Mouse (Mus musculus) layer of hippocampus, adult 2 months (tissue): ENCODE data around the gene Tmem184b. TPM values are rescaled to one million over a fixed set of nuclear protein-coding genes. Genes with fewer than 3 reads are reported as not detected.

Source experiments
- DNase-seq, 2 experiments: peaks; one replicate each; pipeline ENCODE4 v3.0.0; 2022; ENCODE audit warnings: low spot score in 2 of 2
- H3K27ac ChIP-seq: fragments of 200-600 bp; 2 replicates; pipeline ENCODE4 v1.8.1; 2022
- H3K4me3 ChIP-seq: fragments of 200-600 bp; 2 replicates; pipeline ENCODE4 v1.8.1; 2022; ENCODE audit warnings: mild to moderate bottlenecking
- CTCF ChIP-seq: fragments of 200-600 bp; conservative IDR thresholded peaks from 2 replicates; pipeline ENCODE4 v1.8.1; 2022; ENCODE audit warnings: antibody characterized with exemption, mild to moderate bottlenecking, moderate library complexity
- total RNA-seq, 2 experiments: library from RNA; stranded (reverse); gene quantifications; 2 replicates each; pipeline ENCODE4 v1.2.3; 2021

The Tmem184b gene
- total RNA-seq, 2 experiments from 2014 or later: 53.6 to 56.0 TPM

GRCm38 (mm10) chr15:79402176-79402575, 1.2 kb downstream of the Tmem184b start:
- peak overlapping the region; percentile 96; the same call in 1 of the 2 replicates for H3K27ac ChIP-seq
- TF ChIP-seq CTCF: no peak
- DNase-seq: no peak

GRCm38 (mm10) chr15:79400975-79401365, 2.4 kb downstream of the Tmem184b start:
- no peak overlapping the region; the same call in 1 of the 2 replicates for H3K4me3 ChIP-seq
- H3K27ac ChIP-seq: peak overlapping the region; percentile 78

More at GRCm38 (mm10) chr15:79402176-79402575, 1.2 kb downstream of the Tmem184b start:
- H3K4me3 ChIP-seq: peak overlapping the region; percentile 69

GRCm38 (mm10) chr15:79400134-79400974, 3.0 kb downstream of the Tmem184b start:
- peak overlapping the region; percentile 78 for H3K27ac ChIP-seq
- no peak for TF ChIP-seq CTCF

More at GRCm38 (mm10) chr15:79400975-79401365, 2.4 kb downstream of the Tmem184b start:
- TF ChIP-seq CTCF: no peak
- DNase-seq: no peak

GRCm38 (mm10) chr15:79399231-79400052, 3.9 kb downstream of the Tmem184b start:
- TF ChIP-seq CTCF: no peak
- H3K27ac ChIP-seq: peak overlapping the region; percentile 78
- DNase-seq: no peak
- H3K4me3 ChIP-seq: no peak overlapping the region

More at GRCm38 (mm10) chr15:79400134-79400974, 3.0 kb downstream of the Tmem184b start:
- H3K4me3 ChIP-seq: no peak overlapping the region; the same call in 1 of the 2 replicates
- DNase-seq: no peak

GRCm38 (mm10) chr15:79396736-79397135, 6.6 kb downstream of the Tmem184b start:
- Histone ChIP-seq H3K27ac (peak overlapping the region; percentile 62; the same call in 1 of the 2 replicates), H3K4me3 (peak overlapping the region; percentile 33)
- no peak for DNase-seq
- peak; percentile 70 for TF ChIP-seq CTCF

GRCm38 (mm10) chr15:79395281-79395680, 8.1 kb downstream of the Tmem184b start:
- TF ChIP-seq CTCF: no peak
- DNase-seq: no peak
- H3K27ac ChIP-seq: no peak overlapping the region
- peak overlapping the region; percentile 33; the same call in 1 of the 2 replicates for H3K4me3 ChIP-seq

GRCm38 (mm10) chr15:79394842-79395241, 8.5 kb downstream of the Tmem184b start:
- DNase-seq: no peak
- Histone ChIP-seq H3K4me3 (no peak overlapping the region), H3K27ac (no peak overlapping the region)
- TF ChIP-seq CTCF: no peak

- no peak for TF ChIP-seq CTCF
- peak overlapping the region; percentile 28; the same call in 1 of the 2 replicates for H3K27ac ChIP-seq
- no peak for DNase-seq
- no peak overlapping the region for H3K4me3 ChIP-seq
These were observed 10.3 kb downstream of the Tmem184b start for GRCm38 (mm10) chr15:79393101-79393500.

GRCm38 (mm10) chr15:79392527-79392926, 10.8 kb downstream of the Tmem184b start:
- DNase-seq: no peak
- Histone ChIP-seq H3K4me3 (no peak overlapping the region), H3K27ac (no peak overlapping the region)
- no peak for TF ChIP-seq CTCF

- H3K4me3 ChIP-seq: no peak overlapping the region
- H3K27ac ChIP-seq: peak overlapping the region; percentile 36; the same call in 1 of the 2 replicates
- no peak for TF ChIP-seq CTCF
- peak in 1 of 2 experiments; percentile 23 for DNase-seq
These were observed 11.8 kb downstream of the Tmem184b start for GRCm38 (mm10) chr15:79391447-79392093.

- no peak for TF ChIP-seq CTCF
- H3K27ac ChIP-seq: 0 out of 2 replicates have a peak overlapping the region, but pooled peaks have one; percentile 14
- no peak overlapping the region for H3K4me3 ChIP-seq
- DNase-seq: no peak
These were observed 12.9 kb downstream of the Tmem184b start for GRCm38 (mm10) chr15:79390434-79390833.

- Histone ChIP-seq H3K27ac (no peak overlapping the region; the same call in 1 of the 2 replicates), H3K4me3 (no peak overlapping the region)
- DNase-seq: no peak
- TF ChIP-seq CTCF: no peak
These were observed 15.2 kb downstream of the Tmem184b start for GRCm38 (mm10) chr15:79388171-79388570.
